Mouse (Mus musculus) spleen, adult 2 months (tissue): ENCODE measurements at regions not wholly inside any gene's neighbourhood (a gene's known extent, or its start where the extent isn't known, plus 50 kb on each side); places are given as distances from the start of the nearest gene placed in this dataset.

ENCODE experiments used
- CTCF ChIP-seq: fragments of 200-500 bp; IDR thresholded peaks from 2 replicates; pipeline ENCODE4 v1.5.1; 2011; ENCODE audit warnings: mild to moderate bottlenecking, inconsistent platforms; ENCODE audit not compliant: insufficient read depth, insufficient read length, insufficient replicate concordance; ENCODE audit errors: extremely low read depth
- POLR2A ChIP-seq: fragments of 200-500 bp; IDR thresholded peaks from 2 replicates; pipeline ENCODE4 v1.6.1; 2011; ENCODE audit warnings: low read depth, low read length, inconsistent platforms

- TF ChIP-seq POLR2A (no peak), CTCF (no peak)
Measured at GRCm38 (mm10) chr3:120920351-120920750, 251.1 kb downstream of the Rwdd3 start.
